Mouse (Mus musculus) heart, embryonic 11.5 days (tissue): ENCODE data around the gene Tomm20. TPM values are rescaled to one million over a fixed set of nuclear protein-coding genes. Genes with fewer than 3 reads are reported as not detected.

Source experiments
- ATAC-seq: fragments of 200-750 bp; cut with Nextera tagmentation; replicated peaks from 2 replicates; pipeline ENCODE4 v1.8.0; 2017; ENCODE audit warnings: moderate library complexity; ENCODE audit not compliant: insufficient number of reproducible peaks, low FRiP score, low TSS enrichment
- H3K27ac ChIP-seq: fragments of 300-500 bp; sonication (generic); 2 replicates; pipeline ENCODE4 v1.5.1; 2014; ENCODE audit warnings: mild to moderate bottlenecking, low read depth, low read length
- H3K27me3 ChIP-seq: fragments of 300-500 bp; sonication (generic); 2 replicates; pipeline ENCODE4 v1.6.1; 2014; ENCODE audit warnings: mild to moderate bottlenecking, low read length, mixed read lengths; ENCODE audit not compliant: control insufficient read depth, insufficient read depth
- H3K36me3 ChIP-seq: fragments of 300-500 bp; sonication (generic); 2 replicates; pipeline ENCODE4 v1.6.1; 2014; ENCODE audit warnings: mild to moderate bottlenecking, low read length, moderate library complexity, mixed read lengths; ENCODE audit not compliant: control insufficient read depth, insufficient read depth
- H3K4me1 ChIP-seq: fragments of 300-500 bp; sonication (generic); 2 replicates; pipeline ENCODE4 v1.6.1; 2014; ENCODE audit warnings: low read length; ENCODE audit not compliant: control insufficient read depth, insufficient read depth
- H3K4me2 ChIP-seq: fragments of 300-500 bp; sonication (generic); 2 replicates; pipeline ENCODE4 v1.6.1; 2014; ENCODE audit warnings: mild to moderate bottlenecking, moderate library complexity
- H3K4me3 ChIP-seq: fragments of 300-500 bp; sonication (generic); 2 replicates; pipeline ENCODE4 v1.5.1; 2014; ENCODE audit warnings: low read depth, low read length
- H3K9ac ChIP-seq: fragments of 300-500 bp; sonication (generic); 2 replicates; pipeline ENCODE4 v1.6.1; 2014; ENCODE audit warnings: mild to moderate bottlenecking, low read depth, low read length, moderate library complexity
- H3K9me3 ChIP-seq: fragments of 300-500 bp; sonication (generic); replicated peaks from 2 replicates; pipeline ENCODE4 v1.6.1; 2016; ENCODE audit warnings: low read length; ENCODE audit not compliant: control insufficient read depth
- WGBS: fragments of 180-500 bp; shearing (Covaris S2); extraction: QIAGEN DNeasy Blood & Tissue Kit; methylation state at CpG from one replicate; pipeline ENCODE4 v1.1.7; 2014; ENCODE audit not compliant: insufficient replicate concordance; 5-methylcytosine and 5-hydroxymethylcytosine counted together
- polyA plus RNA-seq: library from polyadenylated mRNA; unstranded; fragments of >200 nt; fragmentation: Nextera tagmentation; extraction: Ambion mirVana; gene quantifications from 2 replicates; pipeline ENCODE4 v1.2.1, GENCODE M21; 2014

Gene Tomm20
- polyA plus RNA-seq, 1 experiment from 2014 or later = 237 TPM

- Histone ChIP-seq H3K27me3 (no peaks in the 10 kb centered on the region), H3K4me2 (no peak overlapping the region), H3K27ac (no peak overlapping the region), H3K9ac (no peak overlapping the region), H3K9me3 (no peaks in the 10 kb centered on the region), H3K4me3 (no peak overlapping the region), H3K36me3 (no peaks in the 10 kb centered on the region), H3K4me1 (peaks cover 15% of the 10 kb centered on the region)
- ATAC-seq = no peak
- 59% methylated on average over 12 of the region's 12 CpGs for WGBS
These were observed 32.2 kb downstream of the Tomm20 start for GRCm38 (mm10) chr8:126913241-126914106.

- Histone ChIP-seq H3K36me3 (no peaks in the 10 kb centered on the region), H3K27me3 (no peaks in the 10 kb centered on the region), H3K9me3 (no peaks in the 10 kb centered on the region; the same call in 1 of the 2 replicates), H3K4me2 (no peak overlapping the region), H3K9ac (no peak overlapping the region), H3K4me1 (peaks cover 5% of the 10 kb centered on the region), H3K4me3 (no peak overlapping the region), H3K27ac (no peak overlapping the region)
- WGBS = 63% methylated on average over 10 of the region's 10 CpGs
- no peak for ATAC-seq
These were observed 36.3 kb downstream of the Tomm20 start for GRCm38 (mm10) chr8:126909371-126909802.

- Histone ChIP-seq H3K27ac (no peak overlapping the region), H3K9me3 (no peaks in the 10 kb centered on the region; the same call in 1 of the 2 replicates), H3K9ac (no peak overlapping the region), H3K4me3 (no peak overlapping the region), H3K36me3 (no peaks in the 10 kb centered on the region), H3K4me2 (no peak overlapping the region), H3K27me3 (no peaks in the 10 kb centered on the region), H3K4me1 (peaks cover 2% of the 10 kb centered on the region; the same call in 1 of the 2 replicates)
- ATAC-seq = no peak
- WGBS = 73% methylated on average over 6 of the region's 6 CpGs
These were observed 36.8 kb downstream of the Tomm20 start for GRCm38 (mm10) chr8:126908805-126909204.

- H3K27ac ChIP-seq = no peak overlapping the region
- no peaks in the 10 kb centered on the region for H3K27me3 ChIP-seq
- no peaks in the 10 kb centered on the region; the same call in 1 of the 2 replicates for H3K9me3 ChIP-seq
- ATAC-seq = no peak
- H3K9ac ChIP-seq = no peak overlapping the region
- H3K4me3 ChIP-seq = no peak overlapping the region
- WGBS = 76% methylated on average over 9 of the region's 9 CpGs
- no peak overlapping the region for H3K4me2 ChIP-seq
- no peaks in the 10 kb centered on the region for H3K4me1 ChIP-seq
- H3K36me3 ChIP-seq = no peaks in the 10 kb centered on the region
These were observed 37.7 kb downstream of the Tomm20 start for GRCm38 (mm10) chr8:126907968-126908367.

GRCm38 (mm10) chr8:126907374-126907773 lies 38.3 kb downstream of the Tomm20 start:
- no peak for ATAC-seq
- Histone ChIP-seq H3K27me3 (no peaks in the 10 kb centered on the region), H3K4me1 (no peaks in the 10 kb centered on the region), H3K9me3 (no peaks in the 10 kb centered on the region; the same call in 1 of the 2 replicates), H3K4me3 (no peak overlapping the region), H3K9ac (no peak overlapping the region), H3K36me3 (no peaks in the 10 kb centered on the region), H3K27ac (no peak overlapping the region), H3K4me2 (no peak overlapping the region)
- WGBS = 68% methylated on average over 3 of the region's 3 CpGs

- Histone ChIP-seq H3K4me2 (no peak overlapping the region), H3K4me3 (no peak overlapping the region), H3K9ac (no peak overlapping the region), H3K9me3 (no peaks in the 10 kb centered on the region; the same call in 1 of the 2 replicates), H3K27ac (no peak overlapping the region), H3K36me3 (no peaks in the 10 kb centered on the region), H3K4me1 (no peaks in the 10 kb centered on the region), H3K27me3 (no peaks in the 10 kb centered on the region)
- 84% methylated on average over 3 of the region's 3 CpGs for WGBS
- no peak for ATAC-seq
These were observed 40.3 kb downstream of the Tomm20 start for GRCm38 (mm10) chr8:126905387-126905786.

GRCm38 (mm10) chr8:126903927-126904326 lies 41.7 kb downstream of the Tomm20 start:
- ATAC-seq = no peak
- 82% methylated on average over 9 of the region's 9 CpGs for WGBS

GRCm38 (mm10) chr8:126903224-126903895 lies 42.3 kb downstream of the Tomm20 start:
- no peaks in the 10 kb centered on the region for H3K27me3 ChIP-seq
- H3K27ac ChIP-seq = no peak overlapping the region
- no peak overlapping the region for H3K9ac ChIP-seq
- 55% methylated on average over 9 of the region's 9 CpGs for WGBS
- ATAC-seq = no peak
- no peak overlapping the region for H3K4me2 ChIP-seq
- no peaks in the 10 kb centered on the region for H3K4me1 ChIP-seq
- no peaks in the 10 kb centered on the region; the same call in 1 of the 2 replicates for H3K9me3 ChIP-seq
- no peaks in the 10 kb centered on the region for H3K36me3 ChIP-seq
- no peak overlapping the region for H3K4me3 ChIP-seq

More at GRCm38 (mm10) chr8:126903927-126904326, 41.7 kb downstream of the Tomm20 start:
- Histone ChIP-seq H3K27ac (no peak overlapping the region), H3K27me3 (no peaks in the 10 kb centered on the region), H3K9me3 (no peaks in the 10 kb centered on the region; the same call in 1 of the 2 replicates), H3K36me3 (no peaks in the 10 kb centered on the region), H3K4me1 (no peaks in the 10 kb centered on the region), H3K9ac (no peak overlapping the region), H3K4me3 (no peak overlapping the region), H3K4me2 (no peak overlapping the region)
